Mouse (Mus musculus): ENCODE data around the gene Nhlh1. TPM values are rescaled to one million over a fixed set of nuclear protein-coding genes. Genes with fewer than 3 reads are reported as not detected.

Nhlh1 gene
- polyA plus RNA-seq, 1 experiment, result 0.52 TPM

DNA sequence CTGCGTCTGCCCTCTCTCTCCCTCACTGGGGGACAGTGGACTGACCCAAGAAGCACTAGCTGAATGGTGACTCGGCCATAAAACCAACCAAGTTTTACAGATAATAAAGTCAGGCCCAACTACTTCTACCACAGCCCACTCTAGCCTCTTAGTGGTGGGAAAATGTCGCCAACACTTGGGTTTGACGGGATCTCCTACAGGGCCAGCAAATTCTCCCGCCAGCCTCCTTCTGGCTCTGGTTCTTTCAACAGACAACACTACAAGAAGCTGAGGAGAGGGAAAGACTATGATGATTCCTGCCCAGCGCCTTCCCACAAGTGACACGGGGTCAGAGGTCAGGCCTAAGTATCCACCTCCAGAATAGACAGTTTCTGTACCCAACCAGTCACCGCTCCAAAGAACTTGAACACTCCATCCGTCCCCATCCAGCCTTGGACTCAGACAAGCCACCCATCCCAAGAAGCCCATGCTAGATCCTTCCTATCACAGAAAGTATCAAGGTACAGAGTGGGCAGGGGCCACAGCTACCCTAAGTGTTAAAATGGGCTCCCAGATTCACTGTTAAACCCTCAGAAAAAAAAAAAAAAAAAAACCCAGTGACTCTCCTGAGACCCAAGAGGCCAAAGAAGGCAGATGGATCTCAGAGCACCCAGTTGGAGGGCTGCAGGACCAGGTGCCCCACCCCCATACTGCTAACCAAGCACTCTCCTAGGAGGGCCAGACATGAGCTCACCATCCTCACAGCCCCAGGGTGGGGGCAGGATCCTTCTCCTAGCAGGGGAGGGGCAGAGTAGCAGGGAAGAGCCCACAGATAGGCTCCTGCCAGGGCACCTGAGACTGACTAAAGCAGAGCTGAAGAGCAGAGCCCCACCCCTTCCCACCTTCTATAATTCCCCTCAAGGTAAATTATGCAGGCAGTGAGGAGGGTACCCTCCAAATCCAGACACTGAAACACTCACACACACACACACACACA lies 38.7 kb downstream of the Nhlh1 start:
- Histone ChIP-seq H3K4me1 (ENCODE audit: control insufficient read depth, insufficient read depth, low read length) (peaks cover 15% of the 10 kb centered on the region), H3K27ac (ENCODE audit: insufficient read depth, low read length) (no peak overlapping the region), H3K4me3 (ENCODE audit: insufficient read depth, low read length) (no peak overlapping the region)
- TF ChIP-seq CTCF (IDR thresholded peaks at IDR 0.05; ENCODE audit: extremely low read depth, insufficient read depth, low read length) (no peak), POLR2A (IDR thresholded peaks at IDR 0.05; ENCODE audit: extremely low read depth, insufficient read depth, low read length) (no peak)

GRCm38 (mm10) chr1:172017517-172018070 lies 39.8 kb downstream of the Nhlh1 start:
- Histone ChIP-seq H3K4me1 (ENCODE audit: control insufficient read depth, insufficient read depth, low read length) (peaks cover 15% of the 10 kb centered on the region), H3K4me3 (ENCODE audit: insufficient read depth, low read length) (no peak overlapping the region), H3K27ac (ENCODE audit: insufficient read depth, low read length) (no peak overlapping the region)
- no peak for TF ChIP-seq CTCF (IDR thresholded peaks at IDR 0.05; ENCODE audit: extremely low read depth, insufficient read depth, low read length)
- TF ChIP-seq POLR2A (IDR thresholded peaks at IDR 0.05; ENCODE audit: extremely low read depth, insufficient read depth, low read length), result no peak

DNA sequence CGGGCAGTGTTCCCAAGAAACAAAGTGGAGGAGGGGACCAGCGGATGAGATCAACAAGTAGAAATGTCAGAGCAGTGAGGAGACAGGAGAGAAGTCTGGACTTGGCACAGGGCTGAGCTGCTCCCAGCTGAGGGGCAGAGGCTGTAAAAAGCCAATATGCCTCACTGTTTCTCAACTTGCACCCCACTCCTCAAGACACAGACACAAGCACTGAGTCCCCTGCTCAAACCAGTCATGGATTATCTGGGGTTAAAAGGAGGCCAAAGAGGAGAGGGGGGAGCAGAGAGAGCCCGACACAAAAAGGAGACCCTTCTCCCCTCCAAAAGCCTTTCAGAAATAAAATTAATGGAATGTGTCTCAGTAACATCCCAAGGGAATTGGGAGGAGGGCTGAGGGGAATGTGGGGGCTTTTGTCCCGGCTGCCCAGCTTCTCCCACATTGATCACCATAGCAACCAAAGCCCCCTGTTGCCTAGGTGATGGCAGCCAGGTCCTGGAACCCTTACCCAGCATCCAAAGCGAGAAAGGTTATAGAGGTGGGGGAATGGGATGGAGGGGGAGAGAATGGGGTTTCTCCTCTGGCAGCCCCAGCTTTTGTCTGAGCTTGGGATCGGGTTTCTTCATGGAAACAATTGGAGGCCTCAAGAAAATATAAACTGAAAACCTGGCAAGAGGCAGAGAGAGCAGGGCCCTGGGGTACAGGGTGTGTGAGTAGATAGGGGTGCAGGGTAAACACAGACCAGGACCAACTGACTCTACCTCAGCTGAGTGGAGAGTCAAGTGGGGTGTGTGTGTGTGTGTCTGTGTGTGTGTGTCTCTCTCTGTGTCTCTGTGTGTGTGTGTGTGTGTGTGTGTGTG lies 40.5 kb downstream of the Nhlh1 start:
- no peak overlapping the region for H3K27ac ChIP-seq (ENCODE audit: insufficient read depth, low read length)
- peaks cover 15% of the 10 kb centered on the region for H3K4me1 ChIP-seq (ENCODE audit: control insufficient read depth, insufficient read depth, low read length)
- H3K4me3 ChIP-seq (ENCODE audit: insufficient read depth, low read length), result no peak overlapping the region
- no peak for TF ChIP-seq CTCF (IDR thresholded peaks at IDR 0.05; ENCODE audit: extremely low read depth, insufficient read depth, low read length)
- no peak for TF ChIP-seq POLR2A (IDR thresholded peaks at IDR 0.05; ENCODE audit: extremely low read depth, insufficient read depth, low read length)

DNA sequence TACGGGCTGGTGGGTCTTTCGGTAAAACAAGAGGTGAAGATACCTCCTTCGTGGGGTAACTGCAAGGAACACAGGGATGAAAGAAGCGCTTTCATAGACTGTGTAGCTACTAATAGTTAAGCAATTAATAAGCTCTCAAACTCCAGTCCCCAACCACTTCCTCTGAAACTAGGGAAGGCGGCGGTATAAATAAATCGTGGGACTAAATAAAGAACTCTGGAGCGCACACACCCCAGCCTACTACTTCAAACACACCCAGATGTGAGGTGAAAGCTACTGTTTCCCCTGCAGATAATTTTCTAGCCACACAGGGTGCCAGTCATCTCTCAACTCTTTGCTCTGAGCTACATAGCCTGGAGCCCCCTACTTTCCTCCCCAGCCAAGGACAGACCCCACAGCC lies 41.3 kb downstream of the Nhlh1 start:
- no peak overlapping the region for H3K27ac ChIP-seq (ENCODE audit: insufficient read depth, low read length)
- TF ChIP-seq POLR2A (IDR thresholded peaks at IDR 0.05; ENCODE audit: extremely low read depth, insufficient read depth, low read length), result no peak
- H3K4me3 ChIP-seq (ENCODE audit: insufficient read depth, low read length), result no peak overlapping the region
- H3K4me1 ChIP-seq (ENCODE audit: control insufficient read depth, insufficient read depth, low read length), result peaks cover 15% of the 10 kb centered on the region

GRCm38 (mm10) chr1:172015312-172015939 lies 41.9 kb downstream of the Nhlh1 start:
- peaks cover 15% of the 10 kb centered on the region for H3K4me1 ChIP-seq (ENCODE audit: control insufficient read depth, insufficient read depth, low read length)
- no peak overlapping the region for H3K4me3 ChIP-seq (ENCODE audit: insufficient read depth, low read length)
- no peak overlapping the region for H3K27ac ChIP-seq (ENCODE audit: insufficient read depth, low read length)
- TF ChIP-seq CTCF (IDR thresholded peaks at IDR 0.05; ENCODE audit: extremely low read depth, insufficient read depth, low read length) (no peak), POLR2A (IDR thresholded peaks at IDR 0.05; ENCODE audit: extremely low read depth, insufficient read depth, low read length) (no peak)

GRCm38 (mm10) chr1:172014771-172015170 lies 42.6 kb downstream of the Nhlh1 start:
- TF ChIP-seq CTCF (IDR thresholded peaks at IDR 0.05; ENCODE audit: extremely low read depth, insufficient read depth, low read length), result no peak
- no peak for TF ChIP-seq POLR2A (IDR thresholded peaks at IDR 0.05; ENCODE audit: extremely low read depth, insufficient read depth, low read length)
- no peak overlapping the region for H3K4me3 ChIP-seq (ENCODE audit: insufficient read depth, low read length)
- H3K27ac ChIP-seq (ENCODE audit: insufficient read depth, low read length), result no peak overlapping the region
- peaks cover 12% of the 10 kb centered on the region for H3K4me1 ChIP-seq (ENCODE audit: control insufficient read depth, insufficient read depth, low read length)

- Histone ChIP-seq H3K4me1 (ENCODE audit: control insufficient read depth, insufficient read depth, low read length) (peaks cover 10% of the 10 kb centered on the region), H3K4me3 (ENCODE audit: insufficient read depth, low read length) (no peak overlapping the region), H3K27ac (ENCODE audit: insufficient read depth, low read length) (no peak overlapping the region)
- no peak for TF ChIP-seq POLR2A (IDR thresholded peaks at IDR 0.05; ENCODE audit: extremely low read depth, insufficient read depth, low read length)
- peak; percentile 76 for TF ChIP-seq CTCF (IDR thresholded peaks at IDR 0.05; ENCODE audit: extremely low read depth, insufficient read depth, low read length)
Measured at GRCm38 (mm10) chr1:172012030-172012429, 45.3 kb downstream of the Nhlh1 start.

DNA sequence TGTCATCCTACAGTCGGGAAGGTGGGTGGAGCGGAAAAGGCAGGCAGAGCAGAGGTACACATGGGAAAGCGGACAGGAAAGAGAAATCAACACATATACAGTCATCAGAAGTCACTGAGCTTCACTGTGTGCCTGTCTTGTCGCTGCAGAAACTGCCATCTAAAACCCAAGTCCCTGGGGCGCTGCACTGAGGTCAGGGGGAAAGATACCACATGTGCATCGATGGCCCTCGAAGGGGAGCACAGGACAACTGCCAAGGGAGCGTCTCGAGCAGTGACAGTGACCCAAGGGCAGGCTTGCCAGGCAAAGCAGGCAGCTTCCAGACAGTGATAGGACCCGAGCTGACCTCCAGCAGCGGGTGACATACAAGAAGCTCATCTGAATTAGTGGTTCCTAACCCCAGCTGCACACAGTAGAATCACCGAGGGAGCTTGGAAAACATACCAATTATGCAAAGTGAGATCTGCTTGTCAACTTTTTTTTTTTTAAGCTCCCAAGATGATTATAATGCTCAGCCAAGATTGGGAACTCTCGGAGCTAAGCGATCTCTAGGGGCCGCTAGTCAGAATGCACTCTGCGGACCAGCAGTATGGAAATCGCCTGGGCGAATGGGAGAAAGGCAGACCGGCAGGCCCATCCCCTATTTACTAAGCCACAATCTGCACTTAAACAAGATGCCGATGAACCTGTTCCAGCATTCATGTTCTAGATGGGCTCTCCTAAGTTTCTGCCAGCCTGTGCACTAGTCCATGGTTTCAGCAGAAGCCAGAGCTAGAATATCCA lies 47.1 kb downstream of the Nhlh1 start:
- H3K27ac ChIP-seq (ENCODE audit: insufficient read depth, low read length), result no peak overlapping the region
- TF ChIP-seq CTCF (IDR thresholded peaks at IDR 0.05; ENCODE audit: extremely low read depth, insufficient read depth, low read length), result no peak
- peaks cover 1% of the 10 kb centered on the region; the same call in 1 of the 2 replicates for H3K4me1 ChIP-seq (ENCODE audit: control insufficient read depth, insufficient read depth, low read length)
- H3K4me3 ChIP-seq (ENCODE audit: insufficient read depth, low read length), result no peak overlapping the region

Data from cortical plate, adult 2 months (tissue).